Mouse (Mus musculus) stomach, postnatal 0 days (tissue): ENCODE results near the gene Ltbp1. TPM values are rescaled to one million over a fixed set of nuclear protein-coding genes. Genes with fewer than 3 reads are reported as not detected.
A peak's percentile ranks its signal among the peaks of the same experiment; 100 is the strongest.

ENCODE experiments used
- ATAC-seq: fragments of 200-750 bp; cut with Nextera tagmentation; 2 replicates; pipeline ENCODE4 v1.8.0; 2017; ENCODE audit not compliant: low FRiP score, low TSS enrichment
- DNase-seq: peaks from one replicate; pipeline ENCODE4 v3.0.0-alpha.2; 2016; ENCODE audit warnings: low spot score
- H3K27ac ChIP-seq: fragments of 300-500 bp; sonication (generic); replicated peaks from 2 replicates; pipeline ENCODE4 v1.5.1; 2014; ENCODE audit warnings: mild to moderate bottlenecking, control low read depth
- H3K27me3 ChIP-seq: fragments of 300-500 bp; sonication (generic); 2 replicates; pipeline ENCODE4 v1.6.1; 2014; ENCODE audit warnings: low read length; ENCODE audit not compliant: control insufficient read depth, insufficient read depth
- H3K36me3 ChIP-seq: fragments of 300-500 bp; sonication (generic); 2 replicates; pipeline ENCODE4 v1.6.1; 2014; ENCODE audit warnings: low read length, mixed read lengths; ENCODE audit not compliant: control insufficient read depth, insufficient read depth
- H3K4me1 ChIP-seq: fragments of 300-500 bp; sonication (generic); replicated peaks from 2 replicates; pipeline ENCODE4 v1.6.1; 2014; ENCODE audit warnings: antibody characterized with exemption; ENCODE audit not compliant: control insufficient read depth, insufficient read depth
- H3K4me2 ChIP-seq: fragments of 300-500 bp; sonication (generic); replicated peaks from 2 replicates; pipeline ENCODE4 v1.6.1; 2014; ENCODE audit warnings: low read depth, mild to moderate bottlenecking, control low read depth, moderate library complexity
- H3K4me3 ChIP-seq: fragments of 300-500 bp; sonication (generic); 2 replicates; pipeline ENCODE4 v1.5.1; 2014; ENCODE audit warnings: low read depth, low read length, control low read depth
- H3K9ac ChIP-seq: fragments of 300-500 bp; sonication (generic); 2 replicates; pipeline ENCODE4 v1.6.1; 2014; ENCODE audit warnings: mild to moderate bottlenecking, low read length, control low read depth, mixed read lengths
- H3K9me3 ChIP-seq: fragments of 300-500 bp; sonication (generic); 2 replicates; pipeline ENCODE4 v1.6.1; 2016; ENCODE audit warnings: low read length; ENCODE audit not compliant: control insufficient read depth
- CTCF ChIP-seq: IDR thresholded peaks from 2 replicates; pipeline ENCODE4 v1.5.1; 2016; ENCODE audit warnings: antibody characterized with exemption, low read depth, mild to moderate bottlenecking, moderate library complexity
- EP300 ChIP-seq: optimal IDR thresholded peaks from 2 replicates; pipeline ENCODE3; 2016; ENCODE audit warnings: antibody characterized with exemption
- WGBS: fragments of 180-500 bp; shearing (Covaris S2); extraction: QIAGEN DNeasy Blood & Tissue Kit; methylation state at CpG from one replicate; pipeline ENCODE4 v1.1.7; 2014; 5-methylcytosine and 5-hydroxymethylcytosine counted together
- polyA plus RNA-seq: library from polyadenylated mRNA; unstranded; fragments of >200 nt; fragmentation: Nextera tagmentation; extraction: Ambion mirVana; gene quantifications from 2 replicates; pipeline ENCODE4 v1.2.1, GENCODE M21; 2015

Gene Ltbp1
- polyA plus RNA-seq, 1 experiment from 2014 or later, result 16.2 TPM

- Histone ChIP-seq H3K4me2 (no peak overlapping the region), H3K36me3 (peaks cover 4% of the 10 kb centered on the region; the same call in 1 of the 2 replicates), H3K9ac (no peak overlapping the region), H3K4me1 (no peaks in the 10 kb centered on the region), H3K27ac (no peak overlapping the region), H3K4me3 (no peak overlapping the region), H3K27me3 (no peaks in the 10 kb centered on the region), H3K9me3 (no peaks in the 10 kb centered on the region)
- DNase-seq (no peak), ATAC-seq (no peak)
- 96% methylated on average over 18 of the region's 18 CpGs for WGBS
- TF ChIP-seq CTCF, result no peak
- no peak for TF ChIP-seq EP300
Observed at GRCm38 (mm10) chr17:75367486-75368155, 362.3 kb downstream of the Ltbp1 start.

- H3K27ac ChIP-seq, result no peak overlapping the region
- ATAC-seq (0 out of 2 replicates have a peak, but pooled peaks have one; percentile 40), DNase-seq (no peak)
- no peaks in the 10 kb centered on the region for H3K27me3 ChIP-seq
- WGBS, result 59% methylated on average over 5 of the region's 5 CpGs
- H3K36me3 ChIP-seq, result no peaks in the 10 kb centered on the region
- no peak overlapping the region for H3K4me3 ChIP-seq
- TF ChIP-seq EP300, result no peak
- TF ChIP-seq CTCF, result no peak
- no peaks in the 10 kb centered on the region for H3K9me3 ChIP-seq
- H3K4me1 ChIP-seq, result no peaks in the 10 kb centered on the region
- no peak overlapping the region for H3K4me2 ChIP-seq
- no peak overlapping the region for H3K9ac ChIP-seq
Observed at GRCm38 (mm10) chr17:75368580-75368979, 363.2 kb downstream of the Ltbp1 start.

- no peak for ATAC-seq
- TF ChIP-seq EP300 (no peak), CTCF (peak; percentile 70)
- DNase-seq, result peak; percentile 48
- 61% methylated on average over 7 of the region's 7 CpGs for WGBS
- Histone ChIP-seq H3K4me3 (no peak overlapping the region), H3K4me1 (no peaks in the 10 kb centered on the region), H3K4me2 (no peak overlapping the region), H3K27ac (no peak overlapping the region), H3K9ac (no peak overlapping the region), H3K36me3 (no peaks in the 10 kb centered on the region), H3K9me3 (no peaks in the 10 kb centered on the region), H3K27me3 (no peaks in the 10 kb centered on the region)
Observed at GRCm38 (mm10) chr17:75369351-75369750, 364.0 kb downstream of the Ltbp1 start.

- Histone ChIP-seq H3K9me3 (no peaks in the 10 kb centered on the region), H3K9ac (no peak overlapping the region), H3K4me2 (no peak overlapping the region), H3K27me3 (no peaks in the 10 kb centered on the region), H3K4me1 (no peaks in the 10 kb centered on the region), H3K36me3 (no peaks in the 10 kb centered on the region), H3K27ac (no peak overlapping the region), H3K4me3 (no peak overlapping the region)
- WGBS, result 90% methylated on average over 4 of the region's 4 CpGs
- ATAC-seq, result no peak
- TF ChIP-seq CTCF, result peak; percentile 74
- TF ChIP-seq EP300, result no peak
- DNase-seq, result no peak
Observed at GRCm38 (mm10) chr17:75370120-75370519, 364.8 kb downstream of the Ltbp1 start.

- 86% methylated on average over 11 of the region's 11 CpGs for WGBS
- TF ChIP-seq CTCF (no peak), EP300 (no peak)
- DNase-seq (no peak), ATAC-seq (no peak)
- H3K36me3 ChIP-seq, result no peaks in the 10 kb centered on the region
- H3K4me3 ChIP-seq, result no peak overlapping the region
- no peak overlapping the region for H3K9ac ChIP-seq
- H3K4me1 ChIP-seq, result no peaks in the 10 kb centered on the region
- H3K27me3 ChIP-seq, result no peaks in the 10 kb centered on the region
- no peaks in the 10 kb centered on the region for H3K9me3 ChIP-seq
- no peak overlapping the region for H3K4me2 ChIP-seq
- no peak overlapping the region for H3K27ac ChIP-seq
Observed at GRCm38 (mm10) chr17:75371650-75372049, 366.3 kb downstream of the Ltbp1 start.

GRCm38 (mm10) chr17:75372371-75372770, 367.0 kb downstream of the Ltbp1 start:
- DNase-seq (peak; percentile 66), ATAC-seq (no peak)
- TF ChIP-seq EP300, result no peak
- TF ChIP-seq CTCF, result peak; percentile 79
- 63% methylated on average over 3 of the region's 3 CpGs for WGBS
- no peak overlapping the region for H3K9ac ChIP-seq
- H3K9me3 ChIP-seq, result no peaks in the 10 kb centered on the region
- no peaks in the 10 kb centered on the region for H3K4me1 ChIP-seq
- no peaks in the 10 kb centered on the region for H3K36me3 ChIP-seq
- no peak overlapping the region for H3K4me2 ChIP-seq
- no peak overlapping the region for H3K4me3 ChIP-seq
- H3K27ac ChIP-seq, result no peak overlapping the region
- H3K27me3 ChIP-seq, result no peaks in the 10 kb centered on the region
